Mouse (Mus musculus) forebrain, embryonic 15.5 days (tissue): ENCODE results near the gene Asprv1. TPM values are rescaled to one million over a fixed set of nuclear protein-coding genes. Genes with fewer than 3 reads are reported as not detected.

Source experiments
- ATAC-seq: fragments of 200-750 bp; cut with Nextera tagmentation; replicated peaks from 2 replicates; pipeline ENCODE4 v1.8.0; 2017; ENCODE audit warnings: mild to moderate bottlenecking, moderate TSS enrichment, moderate library complexity
- H3K27ac ChIP-seq: fragments of 300-500 bp; sonication (generic); replicated peaks from 2 replicates; pipeline ENCODE4 v1.5.1; 2015; ENCODE audit warnings: mild to moderate bottlenecking, inconsistent platforms
- H3K27me3 ChIP-seq: fragments of 300-500 bp; sonication (generic); 2 replicates; pipeline ENCODE4 v1.6.1; 2015; ENCODE audit warnings: inconsistent platforms
- H3K36me3 ChIP-seq: fragments of 300-500 bp; sonication (generic); 2 replicates; pipeline ENCODE4 v1.6.1; 2015; ENCODE audit warnings: mild to moderate bottlenecking, inconsistent platforms
- H3K4me1 ChIP-seq: fragments of 300-500 bp; sonication (generic); 2 replicates; pipeline ENCODE4 v1.6.1; 2015; ENCODE audit warnings: inconsistent platforms
- H3K4me2 ChIP-seq: fragments of 300-500 bp; sonication (generic); replicated peaks from 2 replicates; pipeline ENCODE4 v1.6.1; 2015; ENCODE audit warnings: mild to moderate bottlenecking, inconsistent platforms
- H3K4me3 ChIP-seq: fragments of 300-500 bp; sonication (generic); 2 replicates; pipeline ENCODE4 v1.5.1; 2015; ENCODE audit warnings: mild to moderate bottlenecking, inconsistent platforms
- H3K9ac ChIP-seq: fragments of 300-500 bp; sonication (generic); replicated peaks from 2 replicates; pipeline ENCODE4 v1.6.1; 2015; ENCODE audit warnings: mild to moderate bottlenecking, inconsistent platforms
- H3K9me3 ChIP-seq: fragments of 300-500 bp; sonication (generic); 2 replicates; pipeline ENCODE4 v1.6.1; 2016; ENCODE audit warnings: inconsistent platforms
- WGBS: fragments of 180-500 bp; shearing (Covaris S2); methylation state at CpG from one replicate; pipeline ENCODE4 v1.1.7; 2015; ENCODE audit warnings: mixed read lengths; 5-methylcytosine and 5-hydroxymethylcytosine counted together
- polyA plus RNA-seq: library from polyadenylated mRNA; unstranded; fragments of >200 nt; fragmentation: Nextera tagmentation; extraction: Ambion mirVana; gene quantifications from 2 replicates; pipeline ENCODE4 v1.2.1, GENCODE M21; 2015

Gene Asprv1
- polyA plus RNA-seq, 1 experiment from 2014 or later = 0.61 TPM

- no peaks in the 10 kb centered on the region for H3K9me3 ChIP-seq
- no peak for ATAC-seq
- H3K4me3 ChIP-seq = no peak overlapping the region
- H3K27ac ChIP-seq = no peak overlapping the region
- no peaks in the 10 kb centered on the region for H3K4me1 ChIP-seq
- H3K9ac ChIP-seq = no peak overlapping the region
- peaks cover 28% of the 10 kb centered on the region for H3K36me3 ChIP-seq
- 79% methylated on average over 4 of the region's 4 CpGs for WGBS
- H3K27me3 ChIP-seq = no peaks in the 10 kb centered on the region
- H3K4me2 ChIP-seq = no peak overlapping the region
Measured at GRCm38 (mm10) chr6:86645551-86645950, 17.6 kb downstream of the Asprv1 start.

DNA sequence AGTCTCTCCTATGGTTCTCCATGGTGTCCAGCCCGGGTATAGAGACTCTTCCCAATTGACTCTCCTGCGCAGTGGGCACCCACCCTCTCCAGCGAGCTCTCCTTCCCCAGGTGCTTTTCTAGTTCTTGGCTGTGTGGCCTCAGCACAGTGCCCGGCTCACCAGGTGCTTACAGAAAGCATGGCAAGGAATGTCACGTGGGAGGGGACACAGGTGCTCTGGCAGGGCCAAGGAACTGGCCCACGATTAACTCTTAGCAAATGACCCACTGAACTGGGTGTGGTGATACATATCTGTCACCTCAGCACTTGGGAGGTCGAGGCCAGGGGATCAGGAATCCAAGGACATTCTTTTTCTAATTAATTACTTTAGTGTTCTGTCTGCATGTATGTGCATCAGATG, 18.2 kb downstream of the Asprv1 start:
- Histone ChIP-seq H3K4me3 (no peak overlapping the region), H3K27me3 (no peaks in the 10 kb centered on the region), H3K36me3 (peaks cover 33% of the 10 kb centered on the region), H3K4me2 (no peak overlapping the region), H3K27ac (no peak overlapping the region), H3K9ac (no peak overlapping the region), H3K4me1 (no peaks in the 10 kb centered on the region), H3K9me3 (no peaks in the 10 kb centered on the region)
- ATAC-seq = no peak
- 81% methylated on average over 7 of the region's 7 CpGs for WGBS

GRCm38 (mm10) chr6:86653026-86653425, 25.1 kb downstream of the Asprv1 start:
- H3K9ac ChIP-seq = no peak overlapping the region
- 92% methylated on average over 6 of the region's 6 CpGs for WGBS
- peaks cover 53% of the 10 kb centered on the region for H3K36me3 ChIP-seq

DNA sequence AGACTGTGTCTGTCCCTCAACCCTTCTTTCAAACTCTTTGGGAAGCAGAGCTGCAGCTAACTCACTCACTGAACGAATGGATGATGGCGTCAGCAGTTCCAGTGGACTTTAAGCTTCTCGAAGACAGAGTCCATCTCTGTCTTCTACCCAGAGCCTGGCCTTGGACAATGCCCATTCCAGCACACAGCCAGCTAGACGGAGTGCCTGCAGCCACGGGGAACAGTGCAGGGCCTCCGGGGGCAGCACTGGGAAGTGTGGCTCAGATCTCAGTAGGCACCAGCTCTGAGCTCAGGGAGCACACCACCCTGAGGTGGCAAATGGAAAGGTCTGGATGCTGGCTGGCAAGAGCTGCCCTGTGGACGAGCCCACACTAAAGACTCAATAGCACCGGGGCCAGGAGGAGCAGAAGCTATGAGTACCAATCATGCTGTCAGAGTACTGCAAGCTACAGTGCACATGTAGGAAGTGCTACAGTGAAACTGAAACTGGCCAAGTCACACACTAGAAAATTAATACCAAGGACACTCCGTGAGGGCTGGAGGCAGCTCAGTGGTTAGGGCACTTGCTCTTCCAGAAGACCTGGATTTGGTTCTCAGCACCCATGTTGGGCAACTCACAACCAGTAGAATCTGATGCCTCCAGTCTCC, 26.4 kb downstream of the Asprv1 start:
- Histone ChIP-seq H3K36me3 (peaks cover 45% of the 10 kb centered on the region), H3K9ac (no peak overlapping the region), H3K9me3 (no peaks in the 10 kb centered on the region), H3K27ac (no peak overlapping the region), H3K4me2 (no peak overlapping the region), H3K4me3 (no peak overlapping the region), H3K4me1 (no peaks in the 10 kb centered on the region), H3K27me3 (no peaks in the 10 kb centered on the region)
- ATAC-seq = no peak
- WGBS = 76% methylated on average over 9 of the region's 9 CpGs

More at GRCm38 (mm10) chr6:86653026-86653425, 25.1 kb downstream of the Asprv1 start:
- ATAC-seq = no peak
- Histone ChIP-seq H3K27me3 (no peaks in the 10 kb centered on the region), H3K4me3 (no peak overlapping the region), H3K4me1 (no peaks in the 10 kb centered on the region), H3K27ac (no peak overlapping the region), H3K9me3 (no peaks in the 10 kb centered on the region), H3K4me2 (no peak overlapping the region)

DNA sequence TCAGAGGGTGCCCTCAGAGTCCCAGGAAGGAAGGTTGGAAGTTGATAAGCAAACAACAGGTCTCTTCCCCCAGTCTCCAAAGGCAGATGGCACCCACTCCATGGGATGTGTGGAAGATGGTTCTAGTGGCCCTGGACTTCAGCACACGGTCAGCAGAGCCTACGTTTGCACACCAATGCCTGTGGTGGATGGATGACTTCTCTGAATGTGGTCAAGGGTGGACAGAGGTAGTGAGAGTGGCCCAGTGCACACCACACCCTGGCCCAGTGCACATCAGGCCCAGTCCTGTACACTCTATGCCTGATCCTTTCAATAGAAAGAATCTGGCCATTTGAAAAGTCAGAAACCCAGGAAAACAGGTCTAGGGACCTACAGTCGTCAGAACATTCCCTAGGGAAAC, 30.5 kb downstream of the Asprv1 start:
- H3K27ac ChIP-seq = no peak overlapping the region
- H3K9ac ChIP-seq = no peak overlapping the region
- H3K36me3 ChIP-seq = peaks cover 37% of the 10 kb centered on the region
- no peak overlapping the region for H3K4me2 ChIP-seq
- no peak for ATAC-seq
- H3K4me3 ChIP-seq = no peak overlapping the region
- no peaks in the 10 kb centered on the region for H3K27me3 ChIP-seq
- H3K4me1 ChIP-seq = no peaks in the 10 kb centered on the region
- H3K9me3 ChIP-seq = no peaks in the 10 kb centered on the region
- 96% methylated on average over 3 of the region's 3 CpGs for WGBS

DNA sequence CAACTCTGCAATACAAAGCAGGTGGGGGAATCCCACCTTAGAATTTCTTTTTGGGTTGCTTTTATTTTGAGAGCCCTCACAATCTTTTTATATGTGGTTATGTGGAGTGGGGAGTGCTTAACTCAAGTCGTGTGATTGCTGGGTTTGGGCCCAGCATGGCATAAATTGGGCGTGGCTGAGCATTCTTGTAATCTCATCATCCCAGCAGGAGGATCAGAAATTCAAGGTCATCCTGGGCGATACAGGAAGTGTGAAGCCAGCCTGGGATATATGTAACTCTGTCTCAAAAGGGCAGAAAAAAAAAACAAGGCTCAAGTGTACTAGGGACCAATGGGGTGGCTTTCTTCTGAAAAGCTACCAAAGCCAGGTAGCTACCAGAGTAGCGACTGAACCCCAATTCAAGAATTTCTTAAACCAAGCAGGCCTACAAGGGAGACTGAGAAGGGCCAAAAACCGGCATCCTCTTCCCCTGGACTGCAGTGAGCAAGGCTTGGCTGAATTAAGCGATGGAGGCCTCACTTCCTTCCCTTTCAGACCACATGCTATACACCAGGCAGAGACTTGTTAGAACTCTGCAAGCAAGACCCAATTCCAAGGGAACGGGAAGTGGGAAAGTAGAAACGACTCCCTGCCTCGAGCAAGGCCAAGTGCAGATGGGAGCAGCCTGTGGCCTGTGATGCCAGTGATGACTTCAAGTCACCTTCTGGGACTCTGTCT, 32.4 kb downstream of the Asprv1 start:
- 82% methylated on average over 9 of the region's 9 CpGs for WGBS
- Histone ChIP-seq H3K4me3 (no peak overlapping the region), H3K4me2 (no peak overlapping the region), H3K4me1 (no peaks in the 10 kb centered on the region), H3K9me3 (no peaks in the 10 kb centered on the region), H3K36me3 (peaks cover 34% of the 10 kb centered on the region), H3K9ac (no peak overlapping the region), H3K27ac (no peak overlapping the region), H3K27me3 (no peaks in the 10 kb centered on the region)
- ATAC-seq = no peak

DNA sequence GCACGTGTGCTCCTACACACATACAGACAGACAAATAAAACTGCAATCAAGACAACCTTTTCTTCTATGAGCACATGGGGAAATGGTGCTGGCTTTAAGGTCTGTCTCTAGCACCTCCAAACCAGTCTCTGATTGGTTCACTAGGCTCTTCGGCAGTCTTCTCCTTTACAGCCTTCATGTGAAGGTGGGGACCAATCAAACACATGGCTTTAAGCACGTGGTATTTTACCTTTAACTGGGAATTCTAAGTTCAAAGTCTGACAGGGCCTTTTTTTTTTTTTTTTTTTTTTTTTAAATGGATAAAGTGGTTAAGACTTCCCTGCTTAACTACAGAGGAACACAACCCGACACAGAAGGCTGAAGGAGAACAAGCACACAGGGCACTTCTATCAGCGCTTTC, 37.1 kb downstream of the Asprv1 start:
- H3K9ac ChIP-seq = no peak overlapping the region
- H3K4me3 ChIP-seq = no peak overlapping the region
- no peaks in the 10 kb centered on the region for H3K27me3 ChIP-seq
- H3K27ac ChIP-seq = no peak overlapping the region
- peaks cover 25% of the 10 kb centered on the region for H3K4me1 ChIP-seq
- peaks cover 25% of the 10 kb centered on the region for H3K36me3 ChIP-seq
- no peak for ATAC-seq
- H3K9me3 ChIP-seq = no peaks in the 10 kb centered on the region
- no peak overlapping the region for H3K4me2 ChIP-seq
- WGBS = 87% methylated on average over 5 of the region's 5 CpGs

- Histone ChIP-seq H3K4me3 (no peak overlapping the region), H3K36me3 (peaks cover 19% of the 10 kb centered on the region), H3K9ac (no peak overlapping the region), H3K4me2 (no peak overlapping the region), H3K27ac (no peak overlapping the region), H3K9me3 (no peaks in the 10 kb centered on the region), H3K4me1 (peaks cover 25% of the 10 kb centered on the region), H3K27me3 (no peaks in the 10 kb centered on the region)
- WGBS = 89% methylated on average over 17 of the region's 17 CpGs
- no peak for ATAC-seq
Measured at GRCm38 (mm10) chr6:86665560-86666307, 37.8 kb downstream of the Asprv1 start.

DNA sequence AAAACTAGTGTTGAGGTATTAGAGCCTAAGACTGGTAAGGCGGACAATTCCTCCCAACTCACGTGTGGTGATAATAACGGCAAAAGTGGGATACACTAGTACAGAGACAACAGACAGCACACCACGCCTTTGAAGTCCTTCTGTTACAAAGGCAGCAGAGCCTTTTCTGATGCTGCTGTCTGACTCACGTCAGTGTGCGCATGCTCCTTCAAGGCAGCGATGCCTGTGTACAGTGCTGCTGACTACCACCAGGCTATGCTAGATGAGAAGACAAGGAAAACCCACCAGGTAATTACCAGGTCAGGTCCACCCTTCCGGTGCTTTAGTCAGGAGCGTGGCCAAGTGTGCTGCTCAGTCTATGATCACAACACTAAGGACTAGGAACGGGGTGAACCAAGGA, 39.1 kb downstream of the Asprv1 start:
- no peaks in the 10 kb centered on the region for H3K9me3 ChIP-seq
- no peak overlapping the region for H3K27ac ChIP-seq
- 0 out of 2 replicates have a peak overlapping the region, but pooled peaks have one; percentile 78 for H3K4me2 ChIP-seq
- no peak overlapping the region for H3K4me3 ChIP-seq
- H3K36me3 ChIP-seq = peaks cover 13% of the 10 kb centered on the region; the same call in 1 of the 2 replicates
- peaks cover 25% of the 10 kb centered on the region for H3K4me1 ChIP-seq
- H3K9ac ChIP-seq = no peak overlapping the region
- 94% methylated on average over 10 of the region's 10 CpGs for WGBS
- no peaks in the 10 kb centered on the region for H3K27me3 ChIP-seq
- ATAC-seq = no peak

DNA sequence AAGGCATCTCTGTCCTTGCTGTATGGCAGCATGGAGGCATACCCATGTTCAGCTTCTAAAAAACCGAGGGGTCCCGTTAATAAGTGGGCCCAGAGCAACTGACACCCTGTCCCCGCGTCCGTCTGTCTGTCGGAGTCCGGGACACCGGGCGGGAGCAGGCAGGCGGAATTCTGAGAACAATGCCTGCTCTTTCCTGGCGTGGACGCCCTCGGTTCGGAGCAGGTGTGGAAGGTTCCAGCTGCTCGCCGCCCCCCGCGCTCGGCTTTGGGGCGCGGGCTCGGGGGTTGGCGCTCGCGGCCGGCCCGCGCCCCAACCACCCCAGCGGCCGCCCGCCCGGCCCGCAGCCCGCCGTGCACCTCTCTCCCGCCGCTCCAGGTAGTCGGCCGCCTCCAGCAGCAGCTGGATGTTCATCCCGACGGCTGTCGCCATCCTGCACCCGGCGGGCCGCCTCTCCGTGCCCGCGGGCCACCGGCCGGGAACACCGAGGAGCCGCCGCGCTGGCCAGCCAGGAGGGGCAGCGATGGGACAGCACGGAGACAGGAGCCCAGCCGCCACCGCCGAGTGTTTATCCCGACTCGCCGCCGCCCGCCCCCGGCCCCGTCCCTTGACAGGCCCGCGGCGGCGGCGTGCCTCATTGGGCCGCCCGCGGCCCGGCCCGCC, 40.7 kb downstream of the Asprv1 start, which contains the start of gene Mxd1:
Gene Mxd1, minus strand, starts transcription at position 582 of the 660 bp plus-strand sequence.
- Histone ChIP-seq H3K27ac (peak within 1 kb of the TSS; percentile 69), H3K9me3 (no peaks in the 10 kb centered on the region), H3K4me3 (peak within 1 kb of the TSS; percentile 87), H3K9ac (peak within 1 kb of the TSS; percentile 85), H3K4me1 (peaks cover 25% of the 10 kb centered on the region), H3K36me3 (peaks cover 22% of the 10 kb centered on the region), H3K4me2 (peak within 1 kb of the TSS; percentile 94), H3K27me3 (no peaks in the 10 kb centered on the region)
- peak; percentile 98 for ATAC-seq
- WGBS = under 1% methylated on average over 62 of the region's 76 CpGs

GRCm38 (mm10) chr6:86669240-86669727, 41.3 kb downstream of the Asprv1 start:
- Histone ChIP-seq H3K4me1 (peaks cover 25% of the 10 kb centered on the region), H3K4me2 (peak overlapping the region; percentile 94), H3K9me3 (no peaks in the 10 kb centered on the region), H3K36me3 (peaks cover 26% of the 10 kb centered on the region), H3K9ac (peak overlapping the region; percentile 47), H3K4me3 (peak overlapping the region; percentile 87), H3K27me3 (no peaks in the 10 kb centered on the region), H3K27ac (peak overlapping the region; percentile 53)
- peak; percentile 100 for ATAC-seq
- under 1% methylated on average over 34 of the region's 37 CpGs for WGBS
